Mouse (Mus musculus): ENCODE results near the gene Gnb1l. TPM values are rescaled to one million over a fixed set of nuclear protein-coding genes. Genes with fewer than 3 reads are reported as not detected.

Gene Gnb1l
- total RNA-seq (2023) = 1 to 10 TPM; 2.9 to 4.7 TPM

GRCm38 (mm10) chr16:18498558-18498990 is at the start of gene Gnb1l, which contains the start of gene Rtl10:
TSS of gene Gnb1l (plus strand) at chr16:18498713.
TSS of gene Rtl10 (plus strand) at chr16:18498901.

GRCm38 (mm10) chr16:18589804-18590790 is 91.6 kb downstream of the Gnb1l start, which contains the start of gene Tbx1:
TSS of gene Tbx1 (minus strand) at chr16:18590671.

Other genes starting within 250 kb of the Gnb1l start
- 10 to 100 TPM; 55.7 to 70.2 TPM for gene Ranbp1, start 250.0 kb upstream of the Gnb1l start, total RNA-seq (2023)
- gene Gm49776, start 240.4 kb upstream of the Gnb1l start, total RNA-seq (2023) = not detected
- gene Dgcr8, start 209.5 kb upstream of the Gnb1l start, total RNA-seq (2023) = 10 to 100 TPM; 19.9 to 26.3 TPM
- gene Tango2, start 150.6 kb upstream of the Gnb1l start, total RNA-seq (2023) = 10 to 100 TPM; 29.1 to 33.3 TPM
- 1 to 10 TPM; 4.4 to 5.8 TPM for gene Arvcf, start 150.5 kb upstream of the Gnb1l start, total RNA-seq (2023)
- 10 to 100 TPM; 20.4 to 23.3 TPM for gene Txnrd2, start 72.3 kb upstream of the Gnb1l start, total RNA-seq (2023)
- gene Comt, start 71.9 kb upstream of the Gnb1l start, total RNA-seq (2023) = 10 to 100 TPM; 62.5 to 73.7 TPM
- 1 to 10 TPM; 3.4 to 4.0 TPM for gene Rtl10, start 188 bp downstream of the Gnb1l start, total RNA-seq (2023)
- not detected for gene Tbx1, start 92.0 kb downstream of the Gnb1l start, total RNA-seq (2023)
- gene Gp1bb, start 123.7 kb downstream of the Gnb1l start, total RNA-seq (2023) = not detected
- gene Gm49601, start 127.7 kb downstream of the Gnb1l start, total RNA-seq (2023) = not detected
- gene Sept5, start 131.2 kb downstream of the Gnb1l start, total RNA-seq (2023) = 1 to 10 TPM in 1 of 2 experiments, under 1 TPM in 1; 0.49 to 1.4 TPM

All from monocyte, adult 59 days (primary cell).